Mouse (Mus musculus): ENCODE measurements around the gene Tgfb2.

Gene Tgfb2

DNA sequence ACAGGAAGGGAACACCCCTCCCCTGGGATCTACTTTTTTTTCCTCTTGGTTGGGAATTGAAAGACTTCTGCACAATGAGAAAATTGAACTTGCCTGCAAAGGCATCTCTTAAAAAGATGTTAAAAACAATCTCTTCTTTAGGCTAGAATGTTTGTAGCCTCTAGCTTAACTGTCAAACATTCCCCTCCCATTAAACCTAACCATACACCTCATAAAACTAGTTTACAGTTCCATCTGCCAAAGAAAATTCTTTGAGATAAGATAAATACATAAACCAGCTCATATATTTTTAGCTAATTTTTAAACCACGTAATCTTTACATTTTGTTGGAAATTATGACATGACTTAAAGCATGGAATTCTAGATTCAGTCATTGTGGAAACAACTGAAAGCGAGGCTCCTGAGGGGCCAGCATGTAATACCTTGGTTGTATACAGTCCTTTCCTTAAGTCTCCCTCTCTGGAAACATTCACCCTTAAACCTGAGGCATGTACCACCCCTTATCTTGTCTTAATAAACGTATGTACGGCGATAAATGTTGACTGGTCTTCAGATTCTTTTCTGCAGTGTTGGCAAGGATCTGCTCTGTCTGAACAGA, 49.0 kb downstream of the Tgfb2 start:
- DNase-seq (ENCODE audit: low read depth, low spot score) = no peak

DNA sequence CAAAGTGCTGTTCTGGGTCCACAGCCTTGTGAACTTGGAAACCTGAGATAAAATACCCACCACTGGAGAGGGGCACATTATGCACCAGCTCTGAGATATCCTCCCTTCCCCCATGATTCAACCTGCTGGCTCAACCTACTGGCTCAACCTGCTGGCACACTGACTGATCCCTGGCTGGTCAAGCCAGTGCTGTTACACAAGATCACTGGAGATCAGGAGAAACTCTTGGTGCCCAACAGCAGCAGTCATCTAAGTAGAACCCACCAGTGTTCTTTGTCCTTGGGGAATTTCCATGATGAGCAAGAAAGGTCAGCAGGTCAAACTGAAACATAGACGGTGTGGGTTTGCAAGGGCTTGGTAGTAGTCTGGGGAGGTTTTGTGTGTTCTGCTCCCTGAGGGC, 49.6 kb downstream of the Tgfb2 start:
- no peak for DNase-seq (ENCODE audit: low read depth, low spot score)

DNA sequence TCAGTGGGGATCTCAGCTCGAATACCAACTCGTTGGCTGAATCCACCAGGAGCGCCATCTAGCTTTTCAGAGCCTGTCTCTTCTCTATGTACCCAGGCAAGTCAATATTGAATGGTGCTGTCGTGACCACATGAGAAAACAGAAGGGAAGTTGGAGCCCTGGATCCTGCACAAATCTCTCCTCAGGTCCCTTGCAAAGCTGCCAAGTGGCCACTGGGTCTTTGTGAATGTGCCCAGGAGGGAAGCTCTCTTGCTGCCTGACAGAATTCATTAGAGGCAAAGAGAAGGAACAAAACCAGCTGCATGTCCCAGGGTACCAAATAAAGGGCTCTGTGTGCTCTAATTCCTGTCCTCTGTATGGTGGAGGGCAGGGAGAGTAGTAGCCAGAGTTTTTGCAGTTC, 50.7 kb downstream of the Tgfb2 start:
- no peak for DNase-seq (ENCODE audit: low read depth, low spot score)

- DNase-seq (ENCODE audit: low read depth, low spot score) = no peak
These were observed 53.6 kb downstream of the Tgfb2 start for GRCm38 (mm10) chr1:186652208-186652607.

GRCm38 (mm10) chr1:186650011-186650410, 55.8 kb downstream of the Tgfb2 start:
- DNase-seq (ENCODE audit: low read depth, low spot score) = no peak

DNA sequence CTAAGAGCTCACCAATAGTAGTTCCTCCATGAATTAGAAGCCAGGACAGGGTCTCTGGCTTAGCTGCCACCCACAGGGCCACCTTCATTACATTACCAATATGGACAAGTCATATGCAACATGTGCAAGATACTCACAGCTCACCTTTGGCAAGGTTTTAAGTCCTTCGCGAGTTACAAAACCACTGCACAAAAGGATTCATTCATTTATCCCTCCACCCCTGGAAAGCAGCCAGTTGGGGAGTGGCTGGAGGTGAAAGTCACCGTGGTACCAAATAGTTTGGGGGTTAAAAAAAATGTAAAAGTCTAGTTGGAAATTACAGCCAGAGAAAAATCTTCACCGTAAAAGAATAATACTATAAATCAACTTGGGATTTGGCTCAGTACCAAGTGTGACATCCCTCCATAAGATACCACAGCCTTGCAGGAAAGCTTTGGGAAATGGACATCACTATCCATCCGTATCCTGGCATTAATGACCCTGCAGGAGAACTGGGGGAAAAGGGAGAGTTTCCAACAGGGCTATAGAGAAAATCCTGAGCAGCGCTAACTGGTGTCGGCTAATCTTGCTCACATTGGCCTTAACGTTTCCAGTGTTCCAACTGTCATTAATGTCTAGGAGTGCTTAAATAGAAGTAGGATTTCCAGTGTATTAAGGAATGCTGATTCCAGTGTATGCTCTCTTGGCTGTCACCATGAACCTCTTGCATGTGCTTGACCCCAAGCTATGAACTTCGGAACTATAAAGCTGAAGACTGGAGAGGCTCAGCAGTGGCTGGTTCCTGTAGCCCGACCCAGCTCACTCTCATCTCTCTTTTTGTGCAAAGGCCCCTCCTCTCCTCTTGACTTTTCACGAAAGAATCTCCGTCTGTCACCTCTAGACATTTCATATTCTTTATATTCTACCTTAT, 68.2 kb downstream of the Tgfb2 start:
- no peak for DNase-seq (ENCODE audit: low read depth, low spot score)

DNA sequence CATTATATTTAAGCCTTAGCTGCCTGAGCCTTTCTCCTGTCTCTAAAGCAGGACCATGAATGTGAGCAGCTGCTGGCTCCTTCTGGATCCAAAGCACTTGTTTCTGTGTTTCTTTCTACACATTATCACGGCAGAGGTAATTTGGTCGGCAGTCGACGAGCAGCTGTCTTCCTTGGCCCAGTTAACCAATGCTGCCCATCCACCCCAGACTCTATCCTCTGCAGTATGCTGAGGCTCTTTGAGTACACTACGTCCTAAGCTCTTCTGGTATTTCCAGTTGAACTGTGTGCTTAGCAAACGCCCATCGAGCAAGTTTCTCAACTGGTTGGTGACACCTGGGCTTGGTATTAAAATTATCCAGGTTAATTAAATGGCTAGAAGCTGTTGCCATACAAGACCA, 70.7 kb downstream of the Tgfb2 start:
- DNase-seq (ENCODE audit: low read depth, low spot score) = no peak

- no peak for DNase-seq (ENCODE audit: low read depth, low spot score)
These were observed 74.3 kb downstream of the Tgfb2 start for GRCm38 (mm10) chr1:186631457-186631856.

GRCm38 (mm10) chr1:186630971-186631370, 74.8 kb downstream of the Tgfb2 start:
- DNase-seq (ENCODE audit: low read depth, low spot score) = no peak

DNA sequence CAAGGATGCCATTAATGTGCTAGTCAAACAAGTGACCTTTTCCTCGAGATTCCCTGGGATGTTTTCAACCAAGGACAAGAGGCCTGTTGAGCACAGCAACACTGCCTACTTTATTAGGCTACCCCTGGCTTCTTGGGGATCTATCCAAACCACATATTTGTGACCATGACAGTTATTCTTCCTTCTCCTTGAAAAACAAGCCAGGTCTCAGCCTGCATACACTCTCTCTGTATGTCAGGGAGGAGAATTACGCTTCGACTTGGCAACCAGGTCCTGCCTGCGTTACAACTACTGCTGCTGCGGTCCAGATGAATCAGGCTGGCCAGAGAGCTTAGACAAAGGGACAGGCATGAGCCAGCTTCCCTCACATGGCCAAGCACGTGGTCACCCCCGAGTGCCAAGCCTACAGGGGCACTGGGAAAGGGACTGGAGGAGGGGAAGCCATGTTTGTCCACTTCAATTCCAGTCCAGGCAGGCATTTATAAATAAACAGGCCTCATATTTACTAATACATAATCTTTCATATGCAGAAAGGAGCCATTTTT, 78.3 kb downstream of the Tgfb2 start:
- no peak for DNase-seq (ENCODE audit: low read depth, low spot score)

DNA sequence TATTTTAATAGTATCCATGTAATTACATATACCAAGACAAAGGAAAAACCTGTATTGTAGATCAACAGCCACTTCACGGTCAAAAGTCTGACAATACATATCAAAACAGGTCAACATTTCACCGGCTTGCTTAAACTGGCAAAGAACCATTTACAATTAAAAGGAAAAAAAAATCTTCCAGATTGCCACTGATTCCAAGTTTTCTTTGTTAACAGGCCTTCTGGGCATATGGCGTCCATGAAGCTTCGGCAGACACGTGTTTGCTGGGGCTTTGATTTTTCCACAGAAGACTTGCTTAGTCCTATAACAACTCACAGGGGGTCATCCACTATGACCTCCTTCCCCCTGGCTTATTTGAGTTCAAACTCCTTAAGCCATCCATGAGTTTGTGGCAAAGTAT, 81.3 kb downstream of the Tgfb2 start:
- no peak for DNase-seq (ENCODE audit: low read depth, low spot score)

DNA sequence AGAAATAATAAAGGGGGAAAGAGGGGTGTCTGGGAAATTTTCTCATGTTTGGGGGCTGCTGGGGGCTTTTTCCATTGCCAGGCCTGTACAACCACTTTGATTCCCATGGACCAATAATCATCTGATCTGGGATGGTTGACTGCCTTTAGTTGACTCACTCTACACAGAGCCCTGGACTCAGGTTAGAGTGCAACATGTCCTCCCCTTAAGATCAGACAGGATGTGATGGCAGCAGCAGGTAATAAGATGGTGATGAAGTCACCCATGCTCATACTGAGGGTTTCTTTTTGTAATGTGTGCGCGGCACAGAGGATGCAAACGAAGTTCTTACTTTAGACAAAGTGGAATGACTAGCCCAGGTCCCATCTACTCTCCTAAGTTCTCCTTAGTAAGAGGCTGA, 84.0 kb downstream of the Tgfb2 start:
- DNase-seq (ENCODE audit: low read depth, low spot score) = no peak

DNA sequence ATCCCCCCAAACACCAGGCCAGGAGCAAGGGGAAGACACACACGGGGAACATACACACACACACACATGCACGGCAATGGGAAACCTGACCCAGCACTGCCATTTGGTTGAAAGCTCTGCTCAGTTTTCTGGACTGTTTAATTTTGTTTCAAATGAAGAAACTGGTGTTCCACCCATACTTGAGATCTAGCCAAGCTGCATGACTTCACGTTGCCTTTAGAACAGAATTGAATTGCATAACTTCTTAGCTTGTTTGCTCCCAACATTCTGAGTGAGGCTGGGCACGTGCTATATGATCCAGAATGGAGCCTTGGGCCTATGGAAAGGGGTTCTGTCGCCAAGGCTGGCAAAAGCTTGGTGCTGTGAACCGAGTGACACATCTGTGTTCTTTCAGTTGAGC, 87.5 kb downstream of the Tgfb2 start:
- no peak for DNase-seq (ENCODE audit: low read depth, low spot score)

GRCm38 (mm10) chr1:186611371-186611770, 94.4 kb downstream of the Tgfb2 start:
- no peak for DNase-seq (ENCODE audit: low read depth, low spot score)

DNA sequence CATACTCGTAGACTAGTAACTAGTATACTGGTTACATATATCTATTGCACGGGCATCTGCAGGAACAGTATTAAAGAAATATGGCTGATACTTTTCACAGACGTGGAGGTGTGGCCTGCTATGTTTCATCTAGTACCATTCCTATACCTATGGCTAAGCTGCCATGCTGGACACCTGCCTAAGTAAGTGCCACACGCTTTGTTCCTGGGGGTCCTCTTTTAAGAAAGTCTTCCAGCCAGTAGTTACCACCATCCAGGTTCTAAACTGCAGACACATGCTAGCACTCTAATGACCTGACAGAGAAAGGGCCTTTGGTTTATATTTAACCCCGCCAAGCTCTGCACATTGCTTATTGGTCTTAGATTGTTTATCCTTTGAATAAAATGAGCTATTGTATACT, 95.3 kb downstream of the Tgfb2 start:
- no peak for DNase-seq (ENCODE audit: low read depth, low spot score)

DNA sequence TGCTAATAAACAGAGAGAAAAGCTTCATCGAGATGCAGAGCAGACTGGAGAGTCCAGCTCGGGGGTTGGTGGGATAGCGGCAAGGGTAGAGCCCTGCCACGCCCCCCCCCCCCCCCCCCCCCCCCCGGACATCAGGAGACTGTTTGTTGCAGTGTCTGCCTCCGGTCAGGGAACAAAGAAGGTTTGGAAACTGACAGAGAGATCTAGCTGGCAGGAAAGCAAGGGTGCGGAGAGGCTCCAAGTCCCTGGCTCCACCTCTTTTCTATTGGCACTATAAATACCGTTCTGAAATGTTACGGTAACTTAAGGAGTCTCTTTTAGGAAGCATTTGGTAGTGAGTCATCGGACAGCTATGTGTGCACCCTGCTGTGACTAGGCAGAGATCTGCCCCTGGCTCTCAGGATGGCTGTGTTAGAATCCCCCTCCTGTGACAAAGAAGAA, 96.0 kb downstream of the Tgfb2 start:
- DNase-seq (ENCODE audit: low read depth, low spot score) = no peak

- DNase-seq (ENCODE audit: low read depth, low spot score) = no peak
These were observed 97.7 kb downstream of the Tgfb2 start for GRCm38 (mm10) chr1:186608116-186608515.

- no peak for DNase-seq (ENCODE audit: low read depth, low spot score)
These were observed 100.2 kb downstream of the Tgfb2 start for GRCm38 (mm10) chr1:186605635-186606034.

- DNase-seq (ENCODE audit: low read depth, low spot score) = no peak
These were observed 101.7 kb downstream of the Tgfb2 start for GRCm38 (mm10) chr1:186604124-186604523.

- no peak for DNase-seq (ENCODE audit: low read depth, low spot score)
These were observed 117.6 kb downstream of the Tgfb2 start for GRCm38 (mm10) chr1:186588226-186588625.

GRCm38 (mm10) chr1:186587065-186587804, 118.6 kb downstream of the Tgfb2 start:
- no peak for DNase-seq (ENCODE audit: low read depth, low spot score)

DNA sequence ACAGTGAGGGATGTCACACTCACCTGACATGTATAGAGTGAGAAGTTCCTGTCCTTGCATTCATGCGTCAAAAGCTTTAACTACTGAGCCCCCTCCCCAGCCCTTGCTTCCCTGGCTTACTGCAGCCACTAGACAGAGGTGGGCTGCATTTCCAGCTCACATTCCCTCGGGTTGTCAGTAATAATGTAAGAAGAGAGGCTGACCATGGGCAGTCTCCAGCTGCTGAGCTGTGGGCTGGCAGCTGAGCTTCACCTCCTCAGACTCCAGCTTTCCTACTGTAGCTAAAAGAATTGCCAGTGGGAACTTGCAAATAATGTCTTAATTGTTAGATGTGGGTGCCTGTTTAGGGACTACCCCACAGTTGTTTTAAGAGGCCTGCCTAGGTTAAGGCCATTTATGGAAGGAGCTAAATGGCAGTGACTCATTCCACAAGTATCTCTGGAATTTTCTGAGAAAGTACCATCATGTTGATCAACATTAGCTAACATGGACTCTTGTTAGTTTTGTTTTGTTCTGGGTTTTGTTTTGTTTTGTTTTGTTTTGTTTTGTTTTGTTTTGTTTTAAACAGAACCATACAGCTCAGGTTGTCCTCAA, 120.1 kb downstream of the Tgfb2 start:
- DNase-seq (ENCODE audit: low read depth, low spot score) = no peak
